In the genomic region with DNA sequence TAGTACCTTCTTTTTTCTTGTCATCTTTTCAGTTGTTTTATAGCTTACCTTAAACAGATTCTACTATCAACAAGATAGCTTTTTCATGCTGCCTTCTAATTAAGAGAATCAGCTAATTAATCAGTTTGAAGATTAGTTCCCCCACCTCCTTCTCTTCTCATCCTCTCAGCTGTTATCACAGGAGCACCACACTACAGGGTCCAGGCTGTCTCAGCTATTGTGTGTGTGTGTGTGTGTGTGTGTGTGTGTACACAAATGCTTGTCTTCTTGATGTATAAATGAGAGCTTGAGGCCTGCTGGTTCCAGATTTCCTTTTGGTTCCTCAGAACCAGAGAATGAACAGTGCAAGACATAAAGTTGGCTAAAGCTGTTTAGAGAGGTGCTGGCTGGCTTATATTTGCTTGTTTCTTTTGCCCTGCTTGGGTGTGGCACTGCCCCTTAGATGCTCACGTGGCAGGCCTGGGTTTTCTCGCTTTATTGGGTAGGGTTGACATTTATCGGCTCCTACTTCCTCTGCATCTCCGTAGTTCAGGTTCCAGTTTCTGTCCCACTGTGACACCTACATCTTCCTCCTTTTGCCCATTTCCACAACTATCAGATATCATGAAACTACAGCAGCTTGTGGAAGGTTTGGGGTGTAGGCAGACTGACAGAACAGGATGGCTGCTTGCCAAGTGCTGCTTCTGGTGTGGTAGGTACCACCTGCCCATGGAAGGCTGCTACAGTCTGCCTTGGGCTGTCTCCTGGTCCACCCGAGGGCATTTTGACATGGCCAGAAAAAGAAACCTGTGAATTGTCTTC, we compare ENCODE assay signal across 8 mouse cellular contexts. TPM values are rescaled to one million over a fixed set of nuclear protein-coding genes. Genes with fewer than 3 reads are reported as not detected.
DNase-seq lines count a peak whose midpoint lies in the region; ATAC-seq lines count a peak whose summit lies in the region.

No protein-coding gene starts in this region.

- no peaks in the 10 kb centered on the region for H3K36me3 ChIP-seq in heart, embryonic 11.5 days (ENCODE audit: control insufficient read depth, insufficient read depth, low read length)
- no peaks in the 10 kb centered on the region for H3K36me3 ChIP-seq in heart, embryonic 16.5 days (ENCODE audit: control insufficient read depth, insufficient read depth)

- H3K4me2 ChIP-seq in heart, embryonic 11.5 days, result no peak overlapping the region
- no peak overlapping the region for H3K4me2 ChIP-seq in heart, embryonic 16.5 days (ENCODE audit: low read depth, low read length)

- no peak overlapping the region for H3K4me3 ChIP-seq in heart, embryonic 11.5 days (ENCODE audit: low read depth, low read length)
- H3K4me3 ChIP-seq in heart, embryonic 16.5 days (ENCODE audit: low read length), result no peak overlapping the region

- H3K27me3 ChIP-seq in heart, embryonic 11.5 days (ENCODE audit: control insufficient read depth, insufficient read depth, low read length), result no peaks in the 10 kb centered on the region
- H3K27me3 ChIP-seq in heart, embryonic 16.5 days (ENCODE audit: control insufficient read depth, insufficient read depth, low read length), result no peaks in the 10 kb centered on the region

- H3K4me1 ChIP-seq in heart, embryonic 11.5 days (ENCODE audit: control insufficient read depth, insufficient read depth, low read length), result peaks cover 32% of the 10 kb centered on the region
- H3K4me1 ChIP-seq in heart, embryonic 16.5 days (ENCODE audit: control insufficient read depth, insufficient read depth, low read length), result peaks cover 29% of the 10 kb centered on the region

- no peaks in the 10 kb centered on the region for H3K9me3 ChIP-seq in heart, embryonic 11.5 days (replicated peaks; ENCODE audit: control insufficient read depth, low read length)
- no peaks in the 10 kb centered on the region for H3K9me3 ChIP-seq in heart, embryonic 16.5 days (replicated peaks; ENCODE audit: control insufficient read depth, low read length)

- 63% methylated on average over 5 of the region's 5 CpGs for WGBS in heart, embryonic 11.5 days (ENCODE audit: insufficient replicate concordance)
- WGBS in heart, embryonic 16.5 days, result 47% methylated on average over 5 of the region's 5 CpGs

- 0 out of 2 replicates have a peak overlapping the region, but pooled peaks have one; percentile 23 for H3K27ac ChIP-seq in heart, embryonic 11.5 days (ENCODE audit: low read depth, low read length)
- H3K27ac ChIP-seq in heart, embryonic 16.5 days (ENCODE audit: low read length), result peak overlapping the region; percentile 39

- no peak for ATAC-seq in heart, embryonic 11.5 days (replicated peaks; ENCODE audit: insufficient number of reproducible peaks, low FRiP score, low TSS enrichment)
- ATAC-seq in heart, embryonic 16.5 days (replicated peaks; ENCODE audit: extremely low read depth, insufficient read depth, low FRiP score), result peak; percentile 24; the same call in 1 of the 2 replicates

- H3K9ac ChIP-seq in heart, embryonic 11.5 days (ENCODE audit: low read depth, low read length), result no peak overlapping the region
- H3K9ac ChIP-seq in heart, embryonic 16.5 days (ENCODE audit: low read length), result 0 out of 2 replicates have a peak overlapping the region, but pooled peaks have one; percentile 21

- no peak for DNase-seq in heart, adult 9 months (ENCODE audit: low spot score in 2 of 2)
- DNase-seq in A20 (ENCODE audit: low read depth, low spot score) (peak; percentile 59), liver (peak; percentile 37)
- DNase-seq in cerebellum, adult 11 months, result peak; percentile 66
- DNase-seq in right cerebral cortex, postnatal 36 days (ENCODE audit: low spot score in 2 of 2), result peak; percentile 55 to 61
- DNase-seq in urinary bladder, adult 2 months (ENCODE audit: low spot score), result no peak

RNA-seq across cellular contexts. Expression of a gene that starts 29.6 kb away (rescaled TPM):
- 24.6 and 26.7 TPM in 2 replicates for polyA plus RNA-seq in heart, embryonic 11.5 days (2014; fragmentation: Nextera tagmentation; extraction: Ambion mirVana)
- 27.6 and 31.2 TPM in 2 replicates for polyA plus RNA-seq in heart, embryonic 16.5 days (2015; fragmentation: Nextera tagmentation; extraction: Ambion mirVana)
- 30.4 and 32.4 TPM in 2 replicates for polyA plus RNA-seq in urinary bladder, adult 2 months (2012; rRNA removed)

Comparison
In these comparisons a context has a peak if more than half of its experiments do, and no peak if none do; other contexts are left out.
1. DNase-seq: peak in A20 (single experiment), cerebellum, adult 11 months (single experiment), liver (single experiment) and right cerebral cortex, postnatal 36 days (2 of 2); none in heart, adult 9 months (0 of 2) and urinary bladder, adult 2 months (single experiment).